Mouse (Mus musculus) ES-E14 (cell line): ENCODE data around the gene Nkiras2.

Source experiments
- CHD2 ChIP-seq: IDR thresholded peaks from 2 replicates; pipeline ENCODE4 v1.6.1; 2014; ENCODE audit warnings: mild to moderate bottlenecking, low read depth, low read length, inconsistent platforms
- ZC3H11A ChIP-seq: IDR thresholded peaks from 2 replicates; pipeline ENCODE4 v1.6.1; 2012; ENCODE audit warnings: low read depth, mild to moderate bottlenecking, inconsistent platforms, low read length, borderline replicate concordance
- ZNF384 ChIP-seq: IDR thresholded peaks from 2 replicates; pipeline ENCODE4 v1.6.1; 2012; ENCODE audit warnings: low read depth, low read length, inconsistent platforms

- TF ChIP-seq ZNF384 (no peak), CHD2 (no peak), ZC3H11A (no peak)
Measured at GRCm38 (mm10) chr11:100603155-100603554, 15.9 kb upstream of the Nkiras2 start.
